Mouse (Mus musculus) urinary bladder, adult 2 months (tissue): ENCODE measurements at regions not wholly inside any gene's neighbourhood (a gene's known extent, or its start where the extent isn't known, plus 50 kb on each side); places are given as distances from the start of the nearest gene placed in this dataset.

ENCODE experiments used
- DNase-seq: peaks from one replicate; pipeline ENCODE4 v3.0.0; 2022; ENCODE audit warnings: low spot score

- DNase-seq = no peak
Measured at GRCm38 (mm10) chr10:118711529-118711928, 158.5 kb downstream of the Dyrk2 start.

GRCm38 (mm10) chr10:118711951-118712350 lies 158.1 kb downstream of the Dyrk2 start:
- no peak for DNase-seq

DNA sequence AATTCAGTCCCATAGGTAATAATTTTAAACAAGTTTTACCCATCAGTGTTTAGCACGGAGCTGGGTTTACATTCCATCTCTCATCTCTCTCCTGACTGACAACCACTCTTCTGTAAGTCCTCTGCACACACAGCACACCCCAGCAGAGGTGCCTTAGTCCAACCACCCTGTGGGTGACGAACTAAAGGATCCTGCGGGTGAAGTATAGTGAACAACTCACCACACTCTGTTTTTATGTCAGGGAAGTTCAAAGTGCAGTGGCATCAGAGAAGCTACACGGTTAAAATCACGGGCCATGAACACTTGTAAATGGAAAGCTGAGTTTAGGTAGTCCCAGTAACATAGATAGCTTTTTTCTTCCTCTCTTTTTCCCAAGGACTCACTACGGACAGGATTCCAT lies 157.1 kb downstream of the Dyrk2 start:
- no peak for DNase-seq

- DNase-seq = no peak
Measured at GRCm38 (mm10) chr10:118714179-118714581, 155.8 kb downstream of the Dyrk2 start.

- DNase-seq = no peak
Measured at GRCm38 (mm10) chr10:118714595-118714994, 155.4 kb downstream of the Dyrk2 start.

DNA sequence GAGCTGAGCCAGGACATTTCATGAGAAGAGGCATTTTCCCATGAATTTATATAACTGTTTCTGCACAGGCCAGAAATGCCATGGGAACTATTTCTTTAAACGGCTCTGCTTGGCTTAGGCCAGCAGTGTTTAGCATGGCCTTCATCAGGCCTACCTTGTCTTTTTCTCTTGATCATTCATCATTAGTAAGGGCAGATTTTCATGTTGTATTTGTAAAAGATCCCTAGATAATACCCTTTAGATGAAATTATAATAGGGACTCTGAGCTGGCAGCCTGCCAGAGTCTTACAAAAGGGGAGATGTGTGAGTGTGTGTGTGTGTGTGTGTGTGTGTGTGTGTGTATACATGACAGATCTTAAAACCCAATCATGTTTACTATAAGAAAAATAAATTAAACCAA lies 149.4 kb downstream of the Dyrk2 start:
- no peak for DNase-seq

GRCm38 (mm10) chr10:118722132-118722551 lies 147.9 kb downstream of the Dyrk2 start:
- DNase-seq = no peak

GRCm38 (mm10) chr10:118722671-118723070 lies 147.3 kb downstream of the Dyrk2 start:
- DNase-seq = no peak

DNA sequence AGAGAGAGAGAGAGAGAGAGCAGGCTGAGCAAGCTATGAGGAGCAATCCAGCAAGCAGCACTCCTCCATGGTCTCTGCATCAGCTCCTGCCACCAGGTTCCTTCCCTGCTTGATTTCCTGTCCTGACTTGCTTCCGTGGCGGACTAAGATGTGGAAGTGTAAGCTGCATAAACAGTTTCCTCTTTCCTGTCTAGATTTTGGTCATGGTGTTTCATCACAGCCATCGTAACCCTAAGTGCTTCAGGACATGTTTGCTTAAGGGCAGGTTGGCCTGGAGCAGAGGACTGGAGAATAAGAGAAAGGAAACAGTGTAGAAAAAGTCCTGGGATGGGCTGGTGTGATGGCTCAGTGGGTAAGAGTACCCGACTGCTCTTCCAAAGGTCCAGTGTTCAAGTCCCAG lies 133.9 kb downstream of the Dyrk2 start:
- no peak for DNase-seq

- DNase-seq = no peak
Measured at GRCm38 (mm10) chr10:118737064-118737463, 132.9 kb downstream of the Dyrk2 start.

DNA sequence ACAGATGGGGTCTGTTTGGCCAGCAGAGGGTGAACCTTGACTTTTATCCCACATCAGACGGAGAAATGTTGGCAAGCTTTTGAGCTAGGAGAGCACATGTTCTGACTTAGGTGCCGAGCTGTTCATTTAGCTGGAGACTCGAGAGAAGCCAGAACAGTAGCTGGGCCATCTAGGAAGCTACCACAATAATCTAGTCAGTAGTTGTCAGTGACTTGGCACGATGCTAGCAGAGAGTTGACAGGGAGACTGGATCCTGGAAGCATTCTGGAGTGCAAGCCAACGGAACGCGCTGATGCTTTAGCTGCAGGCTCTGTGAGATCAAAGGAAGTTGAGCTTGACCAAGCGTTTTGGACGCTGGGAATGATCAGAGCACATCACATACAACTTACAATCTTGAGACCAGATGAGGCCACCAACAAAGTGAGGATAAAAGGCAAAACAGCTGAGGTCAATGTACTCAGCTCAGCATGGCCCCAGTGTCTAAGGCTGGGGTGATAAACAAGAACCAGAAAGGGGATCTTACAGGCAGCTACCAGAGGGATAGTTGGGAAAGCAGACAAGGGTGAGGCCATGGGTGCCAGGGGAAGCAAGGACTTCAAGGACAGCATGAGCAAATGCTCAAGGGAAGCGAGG lies 130.0 kb downstream of the Dyrk2 start:
- no peak for DNase-seq

GRCm38 (mm10) chr10:118743831-118744230 lies 126.2 kb downstream of the Dyrk2 start:
- DNase-seq = no peak

- no peak for DNase-seq
Measured at GRCm38 (mm10) chr10:118746719-118747395, 123.2 kb downstream of the Dyrk2 start.

GRCm38 (mm10) chr10:118749039-118749438 lies 121.0 kb downstream of the Dyrk2 start:
- DNase-seq = no peak

GRCm38 (mm10) chr10:118749756-118750155 lies 120.3 kb downstream of the Dyrk2 start:
- DNase-seq = no peak

GRCm38 (mm10) chr10:118751110-118751509 lies 118.9 kb downstream of the Dyrk2 start:
- DNase-seq = no peak

GRCm38 (mm10) chr10:118753061-118753775 lies 116.8 kb downstream of the Dyrk2 start:
- no peak for DNase-seq

- DNase-seq = no peak
Measured at GRCm38 (mm10) chr10:118754791-118755190, 115.2 kb downstream of the Dyrk2 start.

DNA sequence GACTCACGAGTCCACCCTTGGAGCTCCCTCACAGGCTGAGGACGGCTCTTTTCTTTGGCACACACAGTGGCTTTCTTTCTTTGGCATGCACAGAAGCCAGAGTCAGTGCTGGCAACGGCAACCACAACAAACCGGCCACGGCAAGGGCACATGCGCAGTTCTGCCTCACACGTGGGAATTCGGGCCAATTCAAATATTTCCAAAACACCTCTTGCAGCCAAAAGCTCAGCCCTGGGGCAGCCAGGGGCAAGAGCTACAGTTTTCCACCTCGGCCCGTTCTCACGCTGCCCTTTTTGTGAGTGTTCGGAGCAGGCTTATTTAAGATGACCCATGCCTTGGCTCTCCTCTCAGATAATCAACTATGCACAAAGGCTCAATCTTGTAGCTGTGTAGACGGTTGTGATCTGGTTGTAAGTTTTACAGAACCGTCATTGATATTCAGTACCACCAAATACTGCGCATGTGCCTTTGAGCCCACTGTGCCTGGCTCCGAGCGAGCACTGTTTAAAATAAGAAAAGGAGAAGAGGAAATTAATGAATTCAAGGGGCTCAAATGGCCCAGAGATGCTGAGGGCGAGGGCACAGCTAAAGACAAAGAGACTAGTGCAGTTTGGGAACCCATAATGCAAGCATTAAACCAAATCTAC lies 111.1 kb downstream of the Dyrk2 start:
- DNase-seq = no peak

DNA sequence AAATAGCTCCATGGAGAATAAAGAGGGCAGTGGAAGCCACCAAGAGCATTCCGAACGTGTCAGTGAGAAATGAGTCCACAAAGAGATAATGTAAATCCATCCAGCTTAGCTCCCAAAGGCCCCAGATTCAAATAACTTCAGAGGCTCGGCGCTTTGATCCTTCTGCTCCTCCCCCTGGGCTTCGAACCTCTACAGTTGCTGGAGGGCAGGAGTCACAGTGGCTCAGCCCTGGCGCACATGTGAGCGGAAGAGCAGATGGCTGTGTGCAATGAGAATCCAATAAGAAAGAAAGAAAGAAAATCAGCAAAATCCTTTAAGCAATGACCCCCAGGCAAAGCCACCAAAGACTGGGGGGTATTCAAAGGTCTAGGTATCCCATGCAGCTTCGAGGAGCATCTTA lies 109.6 kb downstream of the Dyrk2 start:
- DNase-seq = no peak

DNA sequence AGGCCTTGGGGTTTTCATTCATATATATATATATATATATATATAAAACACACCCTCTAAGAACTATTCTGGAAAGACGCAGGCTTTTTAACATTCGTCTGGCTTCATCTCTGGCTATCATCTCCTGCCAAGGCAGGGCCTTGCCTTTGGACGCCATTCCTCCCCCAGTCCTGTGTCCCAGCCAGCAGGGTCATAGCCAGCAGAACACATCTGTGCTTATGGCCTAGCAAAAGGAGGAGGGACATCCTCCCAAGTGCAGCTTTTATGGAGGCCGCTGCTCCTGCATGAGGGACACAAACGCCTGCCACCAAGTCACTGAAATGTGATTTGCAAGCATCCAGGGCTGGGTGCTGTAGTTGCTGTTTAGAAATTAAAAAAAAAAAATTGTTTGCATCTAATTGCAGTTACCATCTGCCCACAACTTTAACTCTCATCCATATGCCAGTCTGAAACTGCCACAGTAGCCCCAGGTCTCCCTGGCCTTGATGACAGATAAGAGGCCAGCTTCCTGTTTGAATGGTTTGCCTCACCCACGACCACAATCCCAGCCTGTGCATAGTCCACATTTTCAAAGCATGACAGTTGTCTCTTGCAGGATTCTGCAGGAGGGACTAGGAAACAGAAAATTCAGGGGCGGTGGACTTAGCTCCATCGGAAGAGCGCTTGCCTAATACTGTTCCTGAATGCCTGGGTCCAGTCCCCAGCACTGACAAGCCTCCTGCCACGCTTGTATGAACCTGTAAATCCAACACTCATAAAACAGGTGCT lies 108.7 kb downstream of the Dyrk2 start:
- DNase-seq = no peak

- DNase-seq = no peak
Measured at GRCm38 (mm10) chr10:118765051-118765450, 105.0 kb downstream of the Dyrk2 start.
